Mouse (Mus musculus) cerebral cortex, adult 2 months (tissue): Measurements from ENCODE around the gene 1110008P14Rik.

ENCODE experiments used
- WGBS: fragments of 180-500 bp; shearing (Covaris S2); methylation state at CpG from one replicate; pipeline ENCODE4 v1.1.7; 2018; 5-methylcytosine and 5-hydroxymethylcytosine counted together

The 1110008P14Rik gene

DNA sequence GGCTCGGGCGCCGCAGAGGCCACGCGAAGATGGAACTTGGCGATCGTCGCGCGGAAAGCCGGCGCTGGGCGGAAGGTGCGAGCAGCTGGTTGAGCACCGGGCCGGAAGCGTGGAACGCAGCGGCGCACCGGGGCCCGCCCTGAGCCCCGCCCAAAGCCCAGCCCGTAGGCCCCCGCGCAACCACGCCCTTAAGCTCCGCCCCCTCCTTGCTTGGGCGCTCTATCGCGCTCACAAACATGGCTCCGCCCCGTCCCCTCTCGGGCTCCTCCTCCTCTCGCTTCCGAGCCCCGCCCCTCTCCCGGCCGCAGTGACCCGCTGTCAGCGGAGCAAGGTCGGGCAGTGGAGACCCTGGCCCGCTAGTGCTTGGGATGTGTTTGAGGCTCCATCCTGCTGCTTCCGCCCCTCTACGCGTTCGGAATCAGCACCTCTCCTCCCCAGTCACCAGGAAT is at the start of gene 1110008P14Rik:
Gene 1110008P14Rik, minus strand, starts transcription at position 164 of the 449 bp plus-strand sequence.
- WGBS = 1% methylated on average over 46 of the region's 47 CpGs

DNA sequence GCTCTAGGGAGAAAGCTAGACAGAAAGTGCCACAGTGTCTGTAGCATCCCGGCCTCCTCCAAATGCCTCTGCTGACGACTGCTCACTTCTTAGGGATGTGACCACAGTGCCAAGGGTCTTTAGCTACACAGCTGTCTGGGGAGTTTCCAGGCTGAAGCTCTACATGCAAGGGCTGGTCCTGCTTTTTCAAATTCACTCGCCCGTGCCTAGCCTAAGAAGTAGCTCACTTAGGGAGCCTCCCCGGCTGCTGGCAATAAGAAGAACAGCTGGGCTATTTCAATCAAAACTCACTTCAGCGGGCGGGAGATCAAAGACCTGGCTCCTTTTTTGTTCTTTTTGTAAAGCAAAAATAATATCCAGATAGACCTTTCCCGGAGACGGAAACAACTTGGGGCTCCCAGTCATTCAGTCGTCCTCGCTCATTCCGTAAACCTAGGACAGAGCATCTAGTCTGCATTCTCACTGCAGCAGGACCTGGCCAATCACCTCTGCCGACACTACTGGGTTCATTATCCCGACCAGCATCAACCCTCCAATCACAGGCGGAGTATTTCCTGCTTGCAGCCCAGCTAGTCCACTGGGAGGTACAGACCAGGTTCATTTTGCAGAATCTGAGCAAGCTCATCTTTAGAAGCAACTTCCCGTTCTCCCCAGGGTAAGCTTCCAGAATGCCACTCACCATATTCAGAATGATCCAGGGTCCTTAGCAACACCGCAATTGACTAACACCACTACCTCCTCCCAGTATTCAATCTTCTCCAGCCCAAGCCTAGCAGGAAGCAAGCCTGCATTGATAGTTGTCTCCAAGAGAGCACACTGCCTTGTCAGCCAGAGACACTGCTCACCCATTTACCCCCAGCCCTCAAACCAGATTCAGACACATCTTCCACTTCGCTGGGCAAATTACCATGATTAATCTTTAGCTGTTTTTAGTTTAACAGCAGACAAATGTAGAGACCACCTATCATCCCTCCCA is 49.3 kb upstream of the 1110008P14Rik start:
- 6% methylated on average over 18 of the region's 18 CpGs for WGBS

DNA sequence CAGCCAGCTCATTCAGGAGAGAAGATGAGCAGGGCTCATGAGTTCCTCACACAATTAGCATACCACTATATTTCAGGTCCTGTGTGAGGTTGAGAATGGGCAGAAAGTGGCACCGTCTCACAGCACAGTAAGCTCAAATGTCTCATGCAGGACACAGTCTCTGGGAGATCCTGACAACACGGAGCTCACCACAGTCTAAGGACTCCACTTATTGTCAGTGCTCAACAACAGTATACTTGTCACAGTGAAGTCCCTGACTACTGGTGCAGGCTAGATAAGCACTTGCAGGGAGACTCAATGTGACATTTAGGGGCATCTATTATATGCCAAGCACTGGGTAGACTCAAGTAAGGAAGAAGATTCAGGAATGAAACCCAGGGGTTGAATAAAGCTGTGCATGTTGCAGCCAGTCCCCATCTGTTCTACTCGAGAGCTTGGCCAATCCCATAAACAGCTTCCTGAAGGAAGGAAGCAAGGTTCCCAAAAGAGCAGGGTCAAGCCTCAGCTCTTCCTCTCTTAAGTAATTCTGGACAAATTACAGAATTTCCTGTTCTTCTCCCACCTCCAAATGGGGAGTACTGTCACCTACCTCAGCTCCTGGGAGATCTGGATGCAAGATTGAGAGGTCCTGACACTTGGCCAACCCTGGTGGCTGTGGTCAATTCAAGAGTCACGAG is 47.6 kb upstream of the 1110008P14Rik start:
- 28% methylated on average over 4 of the region's 4 CpGs for WGBS

DNA sequence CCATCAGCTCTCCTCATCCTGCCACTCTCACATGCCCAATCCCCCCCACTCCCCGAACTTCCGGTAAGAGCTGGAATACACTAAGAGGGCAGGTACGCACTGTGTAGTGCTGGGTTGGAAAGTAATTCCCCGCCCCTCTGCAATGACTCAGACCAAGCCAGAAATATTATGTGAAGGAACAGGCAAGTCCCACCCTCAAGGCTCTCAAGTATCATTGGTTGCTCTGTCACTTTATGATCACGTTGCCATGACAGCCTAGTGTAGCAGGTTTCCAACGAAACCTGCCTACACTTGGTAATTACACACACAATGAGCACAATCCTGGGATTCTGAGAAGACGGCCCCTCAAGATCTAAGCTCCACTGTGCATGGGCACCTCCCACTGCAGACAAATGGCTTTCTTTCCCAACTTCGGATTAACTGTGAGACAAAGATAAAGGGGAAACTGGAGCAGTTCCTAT is 46.6 kb upstream of the 1110008P14Rik start:
- WGBS = 14% methylated on average over 8 of the region's 8 CpGs

DNA sequence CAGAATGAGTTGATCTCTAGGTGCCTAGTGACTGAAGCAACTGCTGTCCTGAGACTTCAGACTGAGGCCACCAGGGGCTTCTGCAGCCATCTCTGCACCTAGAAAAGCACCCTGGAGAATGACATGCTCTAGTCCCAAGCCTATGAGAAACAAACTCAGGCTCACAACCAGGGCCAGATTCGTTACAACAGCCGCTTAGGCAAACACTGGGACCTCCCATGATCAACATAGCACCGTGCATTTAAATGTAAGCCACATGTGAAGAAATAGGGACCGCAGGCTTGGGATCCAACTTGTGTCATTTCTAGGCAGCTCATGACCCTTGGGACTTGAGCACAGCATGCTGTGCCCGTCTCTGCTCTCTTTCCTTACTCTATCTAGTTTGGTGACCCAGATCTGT is 46.0 kb upstream of the 1110008P14Rik start:
- 43% methylated on average over 5 of the region's 5 CpGs for WGBS

DNA sequence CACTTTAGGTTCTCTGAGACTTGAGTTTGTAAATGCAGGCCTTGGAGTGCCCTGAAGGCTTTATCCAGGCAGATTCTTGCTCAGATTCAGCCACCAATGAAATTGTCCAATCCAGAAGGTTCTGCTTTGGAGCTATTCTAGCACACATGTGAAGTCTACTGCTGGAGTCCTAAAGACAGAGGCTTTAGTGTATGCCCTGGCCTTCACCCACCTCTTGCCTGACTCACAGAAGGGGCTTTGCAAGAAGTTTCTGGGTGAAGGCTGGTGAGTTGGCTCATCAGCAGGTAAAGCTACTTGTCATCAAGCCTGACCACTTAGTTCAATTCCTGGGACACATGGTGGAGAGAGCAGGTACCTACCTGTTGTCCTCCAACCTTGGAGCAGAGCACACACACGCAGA is 44.4 kb upstream of the 1110008P14Rik start:
- 97% methylated on average over 1 of the region's 1 CpGs for WGBS

DNA sequence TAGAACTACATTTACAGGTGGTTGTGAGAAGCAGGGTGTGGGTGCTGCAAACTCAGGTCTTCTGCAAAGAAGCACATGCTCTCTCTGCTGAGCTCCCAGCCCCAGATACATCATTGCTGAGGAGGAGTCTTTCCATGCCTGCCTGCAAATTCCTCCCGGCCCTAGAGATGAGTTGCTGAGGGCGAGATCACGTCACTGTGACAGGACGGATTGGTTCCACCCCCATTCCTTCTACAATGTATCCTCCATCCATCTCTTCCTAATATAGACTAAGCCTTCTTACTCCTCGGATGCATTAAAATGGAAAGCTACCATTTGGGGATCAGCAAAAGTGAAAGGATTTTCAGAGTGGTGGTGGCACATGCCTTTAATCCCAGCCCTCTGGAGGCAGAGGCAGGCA is 43.8 kb upstream of the 1110008P14Rik start:
- WGBS = 49% methylated on average over 5 of the region's 5 CpGs

DNA sequence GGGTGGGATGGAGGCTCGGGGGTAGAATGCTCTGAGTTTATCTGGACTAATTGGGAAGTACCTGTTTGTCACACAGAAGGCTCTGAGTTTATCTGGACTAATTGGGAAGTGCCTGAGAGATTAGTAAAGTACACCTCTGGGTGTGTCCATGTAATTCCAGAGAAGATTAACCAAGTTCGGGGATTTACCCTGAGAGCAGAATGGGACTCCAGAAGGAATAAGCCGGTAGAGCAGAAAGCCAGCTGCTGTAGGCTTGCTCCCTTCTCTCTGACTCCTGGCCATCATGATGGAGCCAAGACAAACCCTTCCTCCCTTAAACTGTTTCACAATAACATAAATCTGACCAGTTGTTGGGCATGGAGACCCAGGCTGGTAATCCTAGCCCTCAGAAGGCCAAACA is 43.1 kb upstream of the 1110008P14Rik start:
- WGBS = 40% methylated on average over 3 of the region's 3 CpGs

DNA sequence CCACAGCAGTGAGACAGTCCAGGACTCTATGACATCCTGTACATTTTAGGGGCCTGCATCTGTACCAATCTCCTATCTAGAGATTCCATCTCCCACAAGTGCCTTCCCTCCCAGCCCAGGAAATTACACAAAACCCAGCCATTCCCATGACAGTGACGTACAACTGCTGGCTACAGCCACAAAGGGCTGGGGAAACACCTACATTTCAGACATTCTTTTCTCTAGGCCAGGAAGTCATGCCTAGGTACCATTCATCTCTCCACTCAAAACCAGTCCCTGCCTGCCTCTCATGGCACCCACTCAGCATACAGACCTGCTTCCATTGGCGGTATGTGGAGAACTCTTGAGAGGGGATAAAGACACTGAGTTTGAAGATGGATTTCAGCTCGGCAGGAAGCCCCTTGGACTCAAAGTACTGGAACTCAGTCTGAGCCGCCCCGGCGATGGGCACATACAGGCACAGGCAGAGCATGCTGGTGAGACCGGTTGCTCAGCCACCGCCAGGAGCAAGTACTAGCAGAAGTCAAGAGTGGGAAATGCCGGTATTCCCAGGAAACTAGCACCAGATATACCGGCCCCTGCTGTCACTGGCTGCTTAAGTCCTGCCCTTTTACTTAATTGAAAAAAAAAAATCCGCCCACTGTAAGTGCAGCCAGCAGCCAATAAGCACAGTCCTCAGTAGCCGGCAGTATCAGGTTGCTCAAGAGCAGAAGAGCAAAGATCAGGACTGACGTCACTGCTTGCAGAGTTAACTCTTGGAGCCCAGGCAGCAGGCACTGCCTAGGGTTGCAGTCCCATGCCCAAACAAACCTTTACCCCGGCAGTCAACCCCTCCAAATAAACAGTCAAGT is 42.0 kb upstream of the 1110008P14Rik start:
- WGBS = 14% methylated on average over 14 of the region's 14 CpGs

DNA sequence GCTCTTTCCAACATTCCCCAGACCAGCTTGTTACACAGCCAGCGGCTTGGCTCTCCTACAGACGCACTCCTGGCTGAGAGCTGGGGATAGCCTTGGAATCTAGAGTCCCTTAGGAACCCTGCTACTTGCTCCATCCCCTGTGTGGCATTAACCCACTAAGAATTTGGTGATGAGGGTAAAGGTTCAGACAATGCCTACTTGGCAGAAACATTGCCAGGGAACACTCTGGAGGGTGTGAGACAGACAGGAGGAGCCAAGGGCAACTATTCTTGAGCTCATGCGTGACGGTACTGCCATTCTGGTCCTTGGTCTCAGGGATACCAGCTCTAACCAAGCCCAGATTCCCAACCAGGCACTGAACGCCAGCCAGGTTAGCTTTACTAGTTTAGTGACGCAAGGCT is 40.1 kb upstream of the 1110008P14Rik start:
- 83% methylated on average over 6 of the region's 6 CpGs for WGBS

DNA sequence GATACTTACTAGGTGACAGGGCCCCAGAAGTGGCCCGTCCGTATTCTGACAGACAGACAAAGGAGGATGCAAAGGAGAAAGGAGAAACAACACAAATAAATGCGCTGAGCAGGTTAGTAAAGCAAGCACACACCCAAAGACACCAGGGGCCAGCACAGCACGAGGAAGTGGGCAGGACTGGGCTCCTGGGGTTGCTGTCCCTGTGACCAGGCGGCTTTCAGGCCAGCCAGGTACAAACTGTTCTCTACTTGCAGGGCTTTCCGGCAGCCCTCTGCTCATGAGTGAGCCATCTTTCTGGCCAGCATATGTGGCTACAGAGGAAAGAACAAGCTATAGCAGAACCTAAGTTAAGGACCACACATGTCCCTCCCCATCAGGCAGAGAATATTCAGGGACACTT is 38.9 kb upstream of the 1110008P14Rik start:
- 67% methylated on average over 6 of the region's 6 CpGs for WGBS

DNA sequence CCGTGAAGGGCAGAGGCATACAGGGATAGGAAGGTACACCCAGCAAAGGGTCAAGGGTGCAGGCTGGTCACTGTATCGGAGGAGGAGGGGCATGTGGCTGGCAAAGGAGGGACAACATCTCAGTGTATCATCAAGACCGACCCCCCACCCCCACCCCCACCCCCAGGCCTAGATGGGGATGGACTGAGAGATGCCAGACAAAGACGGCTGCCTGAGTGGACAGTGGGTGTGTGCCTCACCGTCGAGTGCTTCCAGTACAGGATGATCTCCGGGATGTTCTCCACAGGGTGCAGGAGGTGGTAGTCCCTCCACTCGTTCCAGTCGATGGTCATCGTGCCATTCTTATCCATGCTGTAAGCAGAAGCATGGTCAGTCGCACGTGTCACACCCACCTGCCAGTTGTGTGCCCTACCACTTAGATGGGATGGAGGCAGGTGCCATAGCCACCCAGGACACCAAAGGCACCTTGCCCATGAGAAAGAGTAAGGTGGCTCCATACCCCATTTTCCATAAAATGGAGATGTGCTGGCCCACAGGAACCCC is 38.4 kb upstream of the 1110008P14Rik start:
- 77% methylated on average over 12 of the region's 12 CpGs for WGBS

DNA sequence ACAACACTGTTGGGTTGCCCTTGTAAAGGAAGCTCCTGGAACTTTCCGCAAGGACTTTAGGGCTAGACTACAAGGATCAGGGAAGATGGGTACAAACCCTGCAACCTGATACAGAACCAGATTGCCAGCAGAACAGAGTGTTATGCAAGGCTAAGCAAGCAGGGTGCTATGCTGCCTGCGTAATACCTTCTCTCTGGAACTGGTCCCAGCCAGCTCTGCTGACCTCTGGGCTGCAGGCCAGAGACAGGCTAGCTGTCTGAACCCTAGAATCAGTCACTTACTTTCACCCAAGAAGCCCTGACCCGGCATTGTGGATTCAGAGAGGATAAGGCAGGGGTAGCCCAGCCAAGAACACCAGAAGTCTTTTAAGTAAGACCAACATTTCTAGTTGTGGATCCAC is 37.6 kb upstream of the 1110008P14Rik start:
- WGBS = 56% methylated on average over 3 of the region's 3 CpGs

DNA sequence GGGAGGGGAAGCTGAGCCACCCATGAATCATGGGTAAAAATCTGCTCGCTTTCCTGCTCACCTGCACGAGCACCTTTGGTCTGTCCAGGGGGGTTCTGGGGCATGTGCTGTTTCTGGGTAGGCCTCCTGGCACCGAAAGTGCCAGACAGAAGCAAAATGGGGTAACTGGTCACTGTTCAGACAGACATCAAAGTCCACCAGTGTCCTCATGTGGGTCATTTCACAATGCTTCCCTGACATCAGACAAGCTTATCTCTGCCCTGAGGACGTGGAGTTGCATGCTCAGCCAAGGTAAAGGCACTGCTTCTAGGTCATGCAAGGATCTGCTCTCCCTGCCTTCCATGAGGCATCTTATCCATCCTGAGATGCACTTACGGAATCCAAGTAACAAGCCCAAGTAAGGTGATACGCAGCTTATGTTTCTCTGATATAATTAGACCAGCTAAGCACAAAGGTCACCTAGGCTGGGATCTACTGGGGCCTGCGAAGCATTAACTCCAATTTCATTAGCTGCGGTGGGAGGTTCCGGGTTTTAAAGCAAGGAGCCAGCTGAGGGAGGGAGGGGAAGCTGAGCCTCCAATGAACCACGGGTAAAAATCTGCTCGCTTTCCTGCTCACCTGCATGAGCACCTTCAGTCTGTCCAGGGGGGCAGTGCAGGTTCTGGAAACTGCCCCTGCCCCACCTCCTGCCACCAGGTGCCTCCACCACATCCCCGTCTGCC is 36.9 kb upstream of the 1110008P14Rik start:
- 80% methylated on average over 12 of the region's 12 CpGs for WGBS

DNA sequence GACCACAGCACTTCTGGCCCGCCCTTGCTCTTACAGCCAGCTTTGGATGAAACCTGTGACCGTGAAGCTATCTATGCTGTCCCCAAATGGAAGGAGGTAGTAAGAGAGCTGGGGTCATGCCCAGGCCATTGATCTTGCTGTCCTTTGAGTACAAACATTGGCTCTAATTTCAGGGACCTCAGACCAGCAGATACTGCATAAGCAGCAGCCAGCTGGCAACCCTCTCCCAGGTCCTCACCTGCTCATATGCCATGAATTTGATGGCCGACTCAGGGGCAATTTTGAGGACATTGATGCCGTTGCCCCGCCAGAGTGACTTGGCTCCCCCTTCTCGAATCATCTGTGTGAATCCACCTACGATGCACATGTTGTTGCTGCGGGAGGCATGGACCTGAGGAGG is 35.7 kb upstream of the 1110008P14Rik start:
- WGBS = 87% methylated on average over 8 of the region's 8 CpGs

DNA sequence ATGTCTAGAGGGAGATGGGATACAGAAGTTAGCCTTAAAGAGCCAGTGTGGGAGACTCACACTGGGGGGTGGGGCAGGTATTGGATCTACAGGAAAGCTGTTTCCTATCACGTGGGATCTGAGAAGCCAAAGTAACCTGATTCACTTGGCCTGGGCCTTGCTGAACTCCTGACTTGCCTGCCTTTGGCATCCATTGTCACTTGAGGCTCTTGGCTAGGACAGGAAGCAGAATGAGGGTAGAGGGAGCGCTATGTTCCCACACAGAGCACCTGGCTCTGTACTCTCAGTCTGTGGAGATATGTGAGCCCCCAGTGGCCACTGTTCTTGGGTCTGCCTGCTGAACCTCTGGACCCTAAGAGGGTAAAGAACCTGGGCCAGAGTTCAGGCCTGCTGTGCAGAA is 34.8 kb upstream of the 1110008P14Rik start:
- WGBS = 75% methylated on average over 2 of the region's 2 CpGs

DNA sequence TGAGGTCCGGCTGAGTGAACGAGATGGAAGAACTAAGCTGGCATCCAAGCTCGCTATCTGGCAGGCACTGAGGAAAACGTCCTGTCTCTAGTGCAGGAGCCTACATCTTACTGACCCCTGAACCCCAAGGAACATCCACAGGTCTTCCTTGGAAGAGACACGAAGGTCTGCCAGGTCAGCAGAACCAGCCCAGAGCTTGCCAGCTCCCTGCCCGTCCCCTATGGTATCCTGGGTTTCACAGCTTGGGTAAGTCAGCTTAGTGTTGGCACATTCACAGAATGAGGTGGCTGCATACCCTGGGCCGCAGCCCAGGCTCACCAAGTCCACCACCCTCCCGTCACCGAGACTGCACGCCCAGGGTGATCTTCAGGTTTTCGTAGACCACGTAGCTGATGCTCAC is 34.1 kb upstream of the 1110008P14Rik start:
- WGBS = 92% methylated on average over 12 of the region's 12 CpGs

DNA sequence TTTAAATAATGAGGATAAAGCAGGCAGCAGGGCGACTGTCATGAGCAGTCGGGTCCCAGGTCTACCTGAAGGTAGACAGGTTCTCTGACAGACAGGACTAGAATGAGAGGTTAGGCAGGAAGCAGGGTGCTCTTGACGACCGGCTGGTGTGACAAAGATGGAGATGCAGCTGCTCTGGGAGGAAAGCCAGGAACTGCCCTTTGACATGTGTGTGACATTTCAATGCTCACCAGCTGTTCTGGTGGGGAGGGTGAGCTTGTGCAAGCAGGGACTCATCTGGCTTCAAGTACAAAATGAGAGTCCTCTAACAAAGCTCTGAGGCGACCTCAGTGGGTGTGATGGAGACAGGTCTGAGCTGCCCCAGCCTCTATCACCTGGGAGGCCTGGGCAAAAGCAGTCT is 32.2 kb upstream of the 1110008P14Rik start:
- 69% methylated on average over 5 of the region's 5 CpGs for WGBS

DNA sequence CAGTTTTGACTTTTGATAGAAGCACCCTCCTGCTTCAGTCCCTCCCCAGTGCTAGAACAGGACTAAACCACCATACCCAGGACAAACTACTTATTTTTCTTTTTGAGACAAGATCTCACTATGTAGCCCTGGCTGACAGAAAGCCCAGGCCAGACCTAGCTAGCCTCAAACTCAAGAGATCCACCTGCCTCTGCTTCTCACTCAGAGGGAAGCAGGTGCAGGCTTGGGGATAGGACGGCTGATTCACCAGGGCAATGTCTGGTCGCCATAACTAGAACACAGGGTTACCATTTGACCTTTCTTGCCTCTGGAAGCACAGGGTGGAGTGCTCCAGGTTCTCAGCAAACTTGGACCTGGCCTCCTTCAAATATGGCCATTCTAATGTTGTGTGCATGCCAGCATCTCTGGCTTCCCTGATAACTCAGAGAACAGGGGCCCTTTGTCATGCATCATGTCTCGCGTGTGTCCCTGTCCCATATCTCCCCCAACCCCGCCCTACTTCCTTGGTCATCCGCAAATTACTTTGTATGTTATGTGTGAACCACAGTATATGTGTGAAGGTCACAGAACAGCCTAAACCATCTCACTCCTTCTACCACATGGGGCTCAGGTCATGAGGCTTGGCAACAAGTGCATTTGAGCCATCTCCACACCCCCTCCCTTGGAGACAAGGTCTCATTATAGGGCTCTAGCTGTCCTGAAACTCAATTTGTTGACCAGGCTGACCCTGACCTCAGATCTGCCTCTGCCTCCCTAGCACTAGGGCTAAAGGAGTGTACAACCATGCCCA is 31.2 kb upstream of the 1110008P14Rik start:
- 89% methylated on average over 6 of the region's 6 CpGs for WGBS

DNA sequence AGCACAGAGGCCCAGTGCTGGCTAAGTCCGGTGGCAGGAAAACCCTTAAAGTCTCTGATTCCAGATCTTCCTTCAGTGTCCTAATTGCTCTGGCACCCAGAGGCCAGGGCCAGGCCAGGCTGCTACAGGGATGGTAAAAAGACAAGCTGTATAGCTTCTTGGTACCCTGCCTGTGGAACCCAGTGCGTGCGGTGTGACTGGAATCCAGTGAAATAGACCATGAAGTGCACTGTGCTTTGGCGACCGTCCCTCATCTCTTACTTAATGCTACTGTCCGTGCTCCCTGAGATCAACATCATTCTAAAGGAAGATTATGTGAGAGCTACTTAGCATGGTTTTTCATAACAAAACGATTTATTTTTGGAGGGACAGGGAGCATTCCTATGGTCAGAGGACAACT is 29.7 kb upstream of the 1110008P14Rik start:
- WGBS = 78% methylated on average over 7 of the region's 7 CpGs
